Mouse (Mus musculus): ENCODE data around the gene Fads2. TPM values are rescaled to one million over a fixed set of nuclear protein-coding genes. Genes with fewer than 3 reads are reported as not detected.

The Fads2 gene
- polyA plus RNA-seq, 1 experiment from 2014 or later: 74.5 TPM

Other genes starting within 250 kb of the Fads2 start
- gene Incenp, start 202.2 kb downstream of the Fads2 start, polyA plus RNA-seq (2015; fragmentation: Nextera tagmentation; extraction: Ambion mirVana): 99.7 and 108 TPM in 2 replicates
- gene Fth1, start 121.1 kb downstream of the Fads2 start, polyA plus RNA-seq (2015; fragmentation: Nextera tagmentation; extraction: Ambion mirVana): 1,957 and 1,991 TPM in 2 replicates
- gene Best1, start 100.1 kb downstream of the Fads2 start, polyA plus RNA-seq (2015; fragmentation: Nextera tagmentation; extraction: Ambion mirVana): 1.1 and 1.4 TPM in 2 replicates
- gene Rab3il1, start 100.1 kb downstream of the Fads2 start, polyA plus RNA-seq (2015; fragmentation: Nextera tagmentation; extraction: Ambion mirVana): 30.3 and 33.0 TPM in 2 replicates
- gene Fads3, start 60.2 kb downstream of the Fads2 start, polyA plus RNA-seq (2015; fragmentation: Nextera tagmentation; extraction: Ambion mirVana): 72.0 and 76.0 TPM in 2 replicates
- 78.2 and 91.0 TPM in 2 replicates for gene Fads1, start 81.1 kb upstream of the Fads2 start, polyA plus RNA-seq (2015; fragmentation: Nextera tagmentation; extraction: Ambion mirVana)
- gene Tmem258, start 102.3 kb upstream of the Fads2 start, polyA plus RNA-seq (2015; fragmentation: Nextera tagmentation; extraction: Ambion mirVana): 488 and 498 TPM in 2 replicates
- gene Fen1, start 102.4 kb upstream of the Fads2 start, polyA plus RNA-seq (2015; fragmentation: Nextera tagmentation; extraction: Ambion mirVana): 99.0 and 106 TPM in 2 replicates
- gene Myrf, start 139.0 kb upstream of the Fads2 start, polyA plus RNA-seq (2015; fragmentation: Nextera tagmentation; extraction: Ambion mirVana): 5.0 and 6.0 TPM in 2 replicates
- gene Dagla, start 203.1 kb upstream of the Fads2 start, polyA plus RNA-seq (2015; fragmentation: Nextera tagmentation; extraction: Ambion mirVana): 3.0 and 3.2 TPM in 2 replicates

Measured in lung, embryonic 16.5 days (tissue).